Mouse (Mus musculus) intestine, embryonic 15.5 days (tissue): ENCODE results near the gene Gm17387. TPM values are rescaled to one million over a fixed set of nuclear protein-coding genes. Genes with fewer than 3 reads are reported as not detected.
A peak's percentile ranks its signal among the peaks of the same experiment; 100 is the strongest.

Experiments used
- ATAC-seq: fragments of 200-750 bp; cut with Nextera tagmentation; 2 replicates; pipeline ENCODE4 v1.8.0; 2017; ENCODE audit warnings: moderate TSS enrichment, moderate library complexity
- H3K27ac ChIP-seq: fragments of 300-500 bp; sonication (generic); 2 replicates; pipeline ENCODE4 v1.5.1; 2015; ENCODE audit warnings: mild to moderate bottlenecking, inconsistent platforms
- H3K27me3 ChIP-seq: fragments of 300-500 bp; sonication (generic); replicated peaks from 2 replicates; pipeline ENCODE4 v1.6.1; 2015; ENCODE audit warnings: inconsistent platforms
- H3K36me3 ChIP-seq: fragments of 300-500 bp; sonication (generic); 2 replicates; pipeline ENCODE4 v1.6.1; 2015; ENCODE audit warnings: inconsistent platforms
- H3K4me1 ChIP-seq: fragments of 300-500 bp; sonication (generic); replicated peaks from 2 replicates; pipeline ENCODE4 v1.6.1; 2015; ENCODE audit warnings: inconsistent platforms
- H3K4me2 ChIP-seq: fragments of 300-500 bp; sonication (generic); replicated peaks from 2 replicates; pipeline ENCODE4 v1.6.1; 2015; ENCODE audit warnings: mild to moderate bottlenecking, inconsistent platforms
- H3K4me3 ChIP-seq: fragments of 300-500 bp; sonication (generic); replicated peaks from 2 replicates; pipeline ENCODE4 v1.5.1; 2015; ENCODE audit warnings: inconsistent platforms
- H3K9ac ChIP-seq: fragments of 300-500 bp; sonication (generic); 2 replicates; pipeline ENCODE4 v1.6.1; 2015; ENCODE audit warnings: inconsistent platforms
- H3K9me3 ChIP-seq: fragments of 300-500 bp; sonication (generic); 2 replicates; pipeline ENCODE4 v1.6.1; 2016; ENCODE audit warnings: inconsistent platforms
- WGBS: fragments of 180-500 bp; shearing (Covaris S2); methylation state at CpG from one replicate; pipeline ENCODE4 v1.1.7; 2015; 5-methylcytosine and 5-hydroxymethylcytosine counted together
- polyA plus RNA-seq: library from polyadenylated mRNA; unstranded; fragments of >200 nt; fragmentation: Nextera tagmentation; extraction: Ambion mirVana; gene quantifications from 2 replicates; pipeline ENCODE4 v1.2.1, GENCODE M21; 2015

Gm17387 gene
- polyA plus RNA-seq = not detected in 2 replicates

DNA sequence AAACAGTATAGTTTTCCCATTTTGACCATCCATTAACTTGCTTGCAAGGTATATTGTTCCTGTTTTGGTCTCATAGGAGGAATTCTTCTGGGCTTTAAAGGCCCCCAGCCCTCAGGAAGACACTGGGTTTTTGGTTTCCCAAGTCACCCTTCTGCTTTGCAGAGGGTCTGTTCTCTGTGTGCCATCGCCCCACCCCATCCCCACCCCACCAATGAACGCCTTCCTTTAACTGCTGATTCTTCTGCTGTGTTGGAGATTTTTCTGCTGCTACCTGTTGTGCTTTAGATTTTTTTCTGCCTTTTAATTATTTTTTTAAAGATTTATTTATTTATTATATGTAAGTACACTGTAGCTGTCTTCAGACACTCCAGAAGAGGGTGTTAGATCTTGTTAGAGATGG, at the start of gene Gm17387:
Gm17387 (plus strand) TSS at position 301 of the 400 bp plus-strand sequence.
- Histone ChIP-seq H3K9me3 (no peaks in the 10 kb centered on the region), H3K4me3 (no peak within 1 kb of the TSS), H3K9ac (no peak within 1 kb of the TSS), H3K4me1 (no peaks in the 10 kb centered on the region), H3K36me3 (no peaks in the 10 kb centered on the region), H3K27me3 (no peaks in the 10 kb centered on the region), H3K27ac (no peak within 1 kb of the TSS), H3K4me2 (no peak within 1 kb of the TSS)
- no peak for ATAC-seq
- WGBS = 89% methylated on average over 2 of the region's 2 CpGs

- Histone ChIP-seq H3K9me3 (no peaks in the 10 kb centered on the region), H3K36me3 (no peaks in the 10 kb centered on the region), H3K9ac (no peak overlapping the region), H3K4me2 (no peak overlapping the region), H3K27ac (no peak overlapping the region), H3K27me3 (no peaks in the 10 kb centered on the region), H3K4me1 (no peaks in the 10 kb centered on the region), H3K4me3 (no peak overlapping the region)
- 90% methylated on average over 8 of the region's 8 CpGs for WGBS
- no peak for ATAC-seq
These were observed 47.2 kb upstream of the Gm17387 start for GRCm38 (mm10) chr7:140981704-140982103.

GRCm38 (mm10) chr7:140982971-140983370, 46.0 kb upstream of the Gm17387 start:
- Histone ChIP-seq H3K4me1 (no peaks in the 10 kb centered on the region), H3K27me3 (no peaks in the 10 kb centered on the region), H3K27ac (no peak overlapping the region), H3K4me2 (no peak overlapping the region), H3K36me3 (no peaks in the 10 kb centered on the region), H3K4me3 (no peak overlapping the region), H3K9ac (no peak overlapping the region), H3K9me3 (no peaks in the 10 kb centered on the region)
- no peak for ATAC-seq
- 92% methylated on average over 7 of the region's 7 CpGs for WGBS

DNA sequence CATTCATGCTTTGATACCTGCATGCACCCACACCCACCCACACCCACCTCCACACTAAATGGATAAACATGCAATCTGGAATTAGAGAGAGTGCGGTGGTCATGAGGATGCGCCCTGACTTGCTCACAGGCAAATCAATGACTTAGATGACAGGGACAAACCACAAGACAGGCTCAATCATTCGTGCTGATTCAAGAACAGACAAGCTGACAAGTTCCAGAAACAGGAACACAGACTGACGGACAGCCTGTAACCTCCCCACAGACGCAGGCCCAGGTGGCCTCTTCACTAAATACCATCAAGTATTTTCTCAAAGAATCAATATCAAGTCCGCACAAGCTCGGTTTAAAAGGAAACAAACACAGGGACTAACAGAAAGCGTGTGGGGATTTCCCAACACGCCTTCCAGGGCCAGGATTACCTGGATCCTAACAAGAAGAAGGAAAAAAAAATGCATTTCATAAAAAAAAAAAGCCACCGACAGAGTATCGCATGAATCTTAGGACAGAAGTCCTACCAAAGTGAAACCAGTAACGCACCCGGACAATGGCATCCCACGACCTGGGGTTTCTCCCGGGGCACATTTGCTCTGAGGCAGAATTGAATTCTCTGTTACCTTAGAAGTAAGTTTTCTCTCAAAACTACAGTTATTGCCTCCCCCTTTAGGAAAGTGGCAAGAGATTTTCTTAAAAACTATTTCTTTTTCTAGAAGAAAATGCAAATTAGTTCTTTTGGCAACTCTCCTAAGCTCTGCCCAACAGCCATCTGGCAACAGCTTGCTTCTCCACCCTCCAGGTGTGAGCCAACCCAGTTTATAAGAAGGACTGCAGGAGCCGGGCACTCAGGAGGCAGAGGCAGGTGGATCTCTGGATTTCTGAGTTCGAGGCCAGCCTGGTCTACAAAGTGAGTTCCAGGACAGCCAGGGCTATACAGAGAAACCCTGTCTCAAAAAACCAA, 41.5 kb upstream of the Gm17387 start:
- H3K4me1 ChIP-seq = peaks cover 11% of the 10 kb centered on the region; the same call in 1 of the 2 replicates
- no peak overlapping the region for H3K27ac ChIP-seq
- no peaks in the 10 kb centered on the region for H3K27me3 ChIP-seq
- no peak overlapping the region for H3K4me2 ChIP-seq
- WGBS = 78% methylated on average over 17 of the region's 17 CpGs
- no peak for ATAC-seq
- no peaks in the 10 kb centered on the region for H3K36me3 ChIP-seq
- no peaks in the 10 kb centered on the region for H3K9me3 ChIP-seq
- no peak overlapping the region for H3K9ac ChIP-seq
- H3K4me3 ChIP-seq = no peak overlapping the region

DNA sequence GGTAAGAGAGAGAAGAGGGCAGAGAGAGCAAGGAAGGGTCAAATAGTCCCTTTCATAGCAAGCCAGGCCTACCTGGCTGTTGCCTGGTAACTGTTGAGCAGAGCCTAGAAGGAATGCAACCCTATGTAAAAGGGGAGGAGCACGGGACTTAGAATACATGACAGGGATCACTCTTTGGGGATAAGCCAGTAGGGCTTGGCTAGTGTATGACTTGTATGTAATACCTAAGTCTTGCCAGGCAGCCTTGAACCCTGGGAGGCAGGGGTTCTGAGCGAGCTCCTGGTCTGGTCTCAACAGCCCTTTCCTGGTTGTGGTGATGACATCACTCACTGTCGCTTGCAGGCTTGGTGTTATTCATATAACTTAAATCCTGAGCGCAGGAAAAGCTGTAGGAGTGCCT, 39.9 kb upstream of the Gm17387 start:
- 72% methylated on average over 4 of the region's 4 CpGs for WGBS
- H3K4me3 ChIP-seq = no peak overlapping the region

GRCm38 (mm10) chr7:140990185-140990584, 38.7 kb upstream of the Gm17387 start:
- WGBS = 46% methylated on average over 6 of the region's 6 CpGs
- no peak overlapping the region for H3K4me2 ChIP-seq
- no peak overlapping the region for H3K4me3 ChIP-seq
- peaks cover 11% of the 10 kb centered on the region; the same call in 1 of the 2 replicates for H3K4me1 ChIP-seq
- no peaks in the 10 kb centered on the region for H3K9me3 ChIP-seq
- peak; percentile 46; the same call in 1 of the 2 replicates for ATAC-seq
- H3K36me3 ChIP-seq = no peaks in the 10 kb centered on the region
- H3K27me3 ChIP-seq = no peaks in the 10 kb centered on the region
- no peak overlapping the region for H3K9ac ChIP-seq
- no peak overlapping the region for H3K27ac ChIP-seq

More for the DNA sequence above, 39.9 kb upstream of the Gm17387 start:
- peaks cover 11% of the 10 kb centered on the region; the same call in 1 of the 2 replicates for H3K4me1 ChIP-seq
- no peak for ATAC-seq
- H3K9me3 ChIP-seq = no peaks in the 10 kb centered on the region
- no peaks in the 10 kb centered on the region for H3K36me3 ChIP-seq
- no peak overlapping the region for H3K9ac ChIP-seq
- no peak overlapping the region for H3K4me2 ChIP-seq
- no peak overlapping the region for H3K27ac ChIP-seq
- H3K27me3 ChIP-seq = no peaks in the 10 kb centered on the region

DNA sequence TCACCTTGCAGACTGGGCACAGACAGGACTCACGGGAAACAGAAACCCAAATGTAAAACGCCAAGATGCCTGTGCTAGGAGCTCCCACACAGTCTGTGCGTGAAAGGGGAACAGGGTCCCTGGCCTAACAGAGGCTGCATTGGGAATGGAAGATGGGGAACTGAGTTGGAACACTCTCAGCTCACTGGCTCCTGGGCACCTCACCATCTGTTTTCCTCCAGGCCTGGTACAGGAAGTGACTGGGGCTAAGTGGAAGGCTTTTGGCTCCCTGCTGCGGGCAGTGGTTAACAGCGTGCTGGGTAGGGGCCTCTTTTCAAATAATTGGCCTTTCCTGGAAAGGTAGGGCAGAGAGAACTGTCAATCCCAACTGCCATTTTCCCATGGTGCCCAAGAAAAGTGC, 38.3 kb upstream of the Gm17387 start:
- 75% methylated on average over 5 of the region's 5 CpGs for WGBS
- Histone ChIP-seq H3K4me1 (peaks cover 11% of the 10 kb centered on the region; the same call in 1 of the 2 replicates), H3K27ac (no peak overlapping the region)

DNA sequence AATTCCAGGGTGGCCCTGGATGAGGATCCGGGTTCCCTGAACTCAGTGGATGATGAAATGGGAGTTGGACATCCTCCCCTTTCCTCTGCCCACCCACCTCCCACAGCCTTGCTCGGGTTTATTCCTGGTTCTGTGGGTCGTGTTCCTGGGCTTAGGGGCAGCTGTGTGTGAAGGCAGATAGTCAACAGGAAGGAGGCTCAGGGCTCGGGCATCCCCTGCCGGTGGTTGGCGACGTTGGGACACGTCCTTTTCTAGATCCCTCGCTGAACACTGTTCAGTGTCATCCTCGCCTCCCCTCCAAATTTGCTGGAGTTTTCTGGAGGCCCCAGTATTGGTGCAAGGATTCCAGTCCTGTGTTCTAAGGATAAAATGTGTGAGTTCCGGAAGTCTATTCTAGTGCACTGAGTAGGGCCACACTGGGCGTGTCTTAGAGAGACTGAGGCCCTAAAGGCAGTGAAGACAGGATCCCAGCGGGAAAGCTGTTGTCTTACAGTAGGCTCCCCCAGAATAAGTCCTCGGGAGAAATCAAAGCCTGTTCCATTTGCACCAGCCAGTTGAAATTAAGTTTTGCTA, 37.7 kb upstream of the Gm17387 start:
- WGBS = 84% methylated on average over 14 of the region's 14 CpGs
- no peaks in the 10 kb centered on the region for H3K27me3 ChIP-seq
- ATAC-seq = no peak
- no peak overlapping the region for H3K4me3 ChIP-seq
- H3K9me3 ChIP-seq = no peaks in the 10 kb centered on the region
- no peaks in the 10 kb centered on the region for H3K36me3 ChIP-seq
- no peak overlapping the region for H3K27ac ChIP-seq
- H3K4me2 ChIP-seq = no peak overlapping the region
- peaks cover 11% of the 10 kb centered on the region; the same call in 1 of the 2 replicates for H3K4me1 ChIP-seq
- H3K9ac ChIP-seq = no peak overlapping the region

More for the DNA sequence above, 38.3 kb upstream of the Gm17387 start:
- Histone ChIP-seq H3K4me2 (no peak overlapping the region), H3K9me3 (no peaks in the 10 kb centered on the region), H3K36me3 (no peaks in the 10 kb centered on the region), H3K9ac (no peak overlapping the region), H3K27me3 (no peaks in the 10 kb centered on the region), H3K4me3 (no peak overlapping the region)
- ATAC-seq = no peak; the same call in 1 of the 2 replicates

GRCm38 (mm10) chr7:140997817-140998216, 31.1 kb upstream of the Gm17387 start:
- H3K9ac ChIP-seq = no peak overlapping the region
- no peak overlapping the region for H3K4me3 ChIP-seq
- no peaks in the 10 kb centered on the region for H3K4me1 ChIP-seq
- 23% methylated on average over 1 of the region's 1 CpGs for WGBS
- H3K27me3 ChIP-seq = no peaks in the 10 kb centered on the region
- H3K36me3 ChIP-seq = no peaks in the 10 kb centered on the region
- H3K9me3 ChIP-seq = no peaks in the 10 kb centered on the region
- no peak for ATAC-seq
- H3K27ac ChIP-seq = no peak overlapping the region
- no peak overlapping the region for H3K4me2 ChIP-seq

- Histone ChIP-seq H3K4me1 (no peaks in the 10 kb centered on the region), H3K4me2 (no peak overlapping the region), H3K27me3 (no peaks in the 10 kb centered on the region), H3K9ac (no peak overlapping the region), H3K4me3 (no peak overlapping the region), H3K9me3 (no peaks in the 10 kb centered on the region), H3K27ac (0 out of 2 replicates have a peak overlapping the region, but pooled peaks have one; percentile 9), H3K36me3 (no peaks in the 10 kb centered on the region)
- ATAC-seq = no peak
- 77% methylated on average over 11 of the region's 11 CpGs for WGBS
These were observed 29.9 kb upstream of the Gm17387 start for GRCm38 (mm10) chr7:140998853-140999700.

- no peak overlapping the region for H3K4me2 ChIP-seq
- no peaks in the 10 kb centered on the region for H3K9me3 ChIP-seq
- H3K27me3 ChIP-seq = no peaks in the 10 kb centered on the region
- H3K4me3 ChIP-seq = no peak overlapping the region
- H3K27ac ChIP-seq = no peak overlapping the region
- H3K4me1 ChIP-seq = no peaks in the 10 kb centered on the region
- WGBS = 73% methylated on average over 15 of the region's 15 CpGs
- no peak for ATAC-seq
- no peaks in the 10 kb centered on the region for H3K36me3 ChIP-seq
- no peak overlapping the region for H3K9ac ChIP-seq
These were observed 27.8 kb upstream of the Gm17387 start for GRCm38 (mm10) chr7:141000881-141001708.
